Mouse (Mus musculus) adrenal gland, postnatal 4 days (tissue): Measurements from ENCODE around the gene Nol11. TPM values are rescaled to one million over a fixed set of nuclear protein-coding genes. Genes with fewer than 3 reads are reported as not detected.
"Not testable (repeated sequence)": the region's sequence is repeated elsewhere in the genome, so short reads cannot be mapped to it uniquely, and the experiment has no call there.

Experiments used
- DNase-seq, 2 experiments: peaks; one replicate each; pipeline ENCODE4 v3.0.0; 2021 to 2022; ENCODE audit warnings: low spot score in 2 of 2, mixed read lengths in 2 of 2
- total RNA-seq, 2 experiments: library from RNA; stranded (reverse); gene quantifications; 2 replicates each; pipeline ENCODE4 v1.2.3; 2021

Gene Nol11
- total RNA-seq, 2 experiments from 2014 or later = 27.0 to 27.3 TPM

DNA sequence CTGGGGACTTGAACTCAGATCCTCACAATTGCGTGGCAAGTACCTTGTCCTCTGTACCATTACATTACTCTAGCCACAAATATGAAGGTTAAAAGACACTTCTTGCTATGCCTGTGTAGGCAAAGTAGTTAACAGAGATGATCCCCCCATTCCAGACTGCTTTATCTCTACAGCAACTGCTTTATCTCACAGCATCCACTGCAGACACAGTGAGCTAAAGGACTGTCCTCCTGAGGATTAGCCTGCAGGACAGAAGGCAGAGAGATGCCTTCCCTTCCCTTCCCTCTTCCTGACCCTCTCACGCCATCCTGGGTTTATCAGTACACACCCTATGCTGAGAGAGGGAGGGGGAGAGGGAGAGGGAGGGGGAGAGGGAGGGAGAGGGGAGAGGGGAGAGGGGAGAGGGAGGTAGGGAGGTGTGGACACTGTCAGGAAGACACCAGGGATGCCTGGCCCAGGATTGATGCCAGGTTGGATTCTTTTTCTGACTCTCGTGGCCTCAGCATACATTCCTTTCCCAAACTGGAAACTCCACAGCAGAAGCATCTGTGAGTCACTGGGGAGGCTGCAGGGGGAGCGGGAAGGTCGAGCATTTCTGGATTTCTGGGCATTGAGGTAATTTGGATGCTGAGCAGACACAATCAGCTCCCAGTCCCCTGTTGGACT, 32.1 kb downstream of the Nol11 start:
- DNase-seq = no peak

DNA sequence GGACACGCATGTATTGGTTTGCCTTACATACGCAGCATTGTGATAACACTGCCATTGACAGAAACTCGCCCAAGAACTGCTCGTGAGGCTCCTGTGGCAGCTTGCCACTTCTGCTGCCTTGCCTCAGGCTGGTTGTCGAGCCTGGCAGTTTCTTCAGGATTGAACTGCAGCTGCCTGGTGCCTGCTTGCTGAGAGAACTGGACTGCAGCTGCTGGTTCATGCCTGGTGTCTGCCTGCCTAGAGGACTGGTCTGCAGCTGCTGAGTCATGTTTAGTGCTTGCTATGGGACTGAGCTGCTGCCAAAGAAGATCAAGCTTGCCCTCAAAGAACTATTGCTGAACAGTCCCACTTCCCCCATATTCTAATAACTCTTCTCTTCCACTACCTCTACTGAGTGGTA, 33.9 kb downstream of the Nol11 start:
- DNase-seq = no peak

DNA sequence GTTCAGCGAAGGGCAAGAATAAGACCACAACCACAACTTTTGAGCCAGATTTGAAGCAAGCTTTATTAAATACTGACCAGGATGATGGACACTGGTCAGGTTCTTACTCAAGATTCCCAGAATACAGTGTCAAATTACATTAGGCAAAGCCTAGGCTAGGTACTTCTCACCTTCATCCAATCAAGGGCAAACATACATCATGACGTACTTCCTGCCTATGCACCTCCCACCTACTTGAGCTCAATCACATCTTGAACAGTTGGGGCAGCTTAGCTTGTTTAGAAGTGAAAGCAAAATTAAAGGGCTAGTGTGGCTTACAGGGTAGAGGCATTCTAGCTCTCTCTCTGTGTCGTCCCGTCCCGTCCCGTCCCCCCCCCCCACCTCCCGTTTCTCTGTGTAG, 34.8 kb downstream of the Nol11 start:
- no peak for DNase-seq

DNA sequence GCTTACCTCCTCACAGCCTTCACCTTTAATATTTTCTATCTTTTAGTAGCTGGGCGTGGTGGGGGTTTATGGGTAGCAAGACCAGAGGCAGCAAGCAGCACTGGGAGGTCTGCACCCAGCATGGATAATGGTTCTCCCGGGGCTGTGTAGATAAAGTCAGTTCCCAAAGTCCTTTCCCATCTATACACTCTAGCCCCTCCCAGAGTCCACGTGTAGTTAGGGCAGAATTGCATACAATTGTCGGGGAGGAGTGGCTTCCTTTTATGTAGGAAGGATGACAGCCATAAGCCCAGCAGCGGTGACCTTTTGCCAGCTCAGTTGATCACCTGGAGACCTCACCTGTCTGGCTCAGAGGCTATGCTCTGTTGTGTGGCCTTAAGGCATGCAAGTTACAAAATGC, 35.5 kb downstream of the Nol11 start:
- no peak for DNase-seq

DNA sequence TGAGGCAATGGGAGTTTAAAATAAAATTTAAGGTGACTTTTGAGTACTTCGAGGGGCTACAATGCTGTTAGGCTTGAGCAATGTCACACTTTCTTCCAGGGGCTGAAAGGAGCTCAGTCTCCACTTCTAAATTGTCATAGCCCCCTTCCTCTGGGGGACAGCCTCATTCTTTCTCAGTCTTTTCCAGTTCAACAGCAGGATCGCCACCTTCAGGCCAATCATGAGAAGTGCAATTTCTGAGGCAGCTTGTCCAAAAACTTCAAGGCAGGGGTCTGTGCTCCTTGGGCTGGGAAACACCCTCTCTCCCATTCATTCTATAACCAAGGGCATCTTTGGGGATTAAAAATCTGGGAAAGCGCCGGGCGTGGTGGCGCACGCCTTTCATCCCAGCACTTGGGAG, 37.4 kb downstream of the Nol11 start:
- DNase-seq = no peak

DNA sequence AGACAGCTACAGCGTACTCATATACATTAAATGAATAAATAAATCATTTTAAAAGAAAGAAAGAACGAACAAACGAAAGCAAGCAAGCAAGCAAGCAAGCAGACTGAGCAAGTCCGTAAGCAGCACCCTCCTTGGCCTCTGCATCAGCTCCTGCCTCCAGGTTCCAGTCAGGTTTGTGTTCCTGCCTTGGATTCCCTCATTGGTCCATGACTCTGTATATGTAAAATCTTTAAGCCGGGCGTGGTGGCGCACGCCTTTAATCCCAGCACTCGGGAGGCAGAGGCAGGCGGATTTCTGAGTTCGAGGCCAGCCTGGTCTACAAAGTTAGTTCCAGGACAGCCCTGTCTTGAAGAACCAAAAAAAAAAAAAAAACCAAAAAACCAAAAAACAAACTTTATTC, 45.2 kb downstream of the Nol11 start:
- DNase-seq = not testable (repeated sequence)

DNA sequence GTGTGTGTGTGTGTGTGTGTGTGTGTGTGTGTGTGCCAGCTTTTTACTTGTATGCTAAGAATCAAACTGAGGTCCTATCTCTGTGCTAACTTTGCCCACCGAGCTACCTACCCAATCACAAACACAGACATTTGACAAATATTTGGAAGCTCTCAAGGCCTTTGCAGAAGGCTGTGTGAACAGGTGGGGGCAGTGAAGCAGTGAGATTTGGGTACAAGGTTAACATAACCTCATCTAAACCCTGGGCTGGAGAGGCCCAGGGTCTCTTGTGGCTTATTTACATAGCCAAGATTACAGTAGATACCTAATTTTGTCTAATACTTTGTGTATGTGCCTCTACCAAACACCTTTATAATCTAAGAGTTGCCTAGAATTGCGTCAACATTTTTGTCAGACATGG, 46.8 kb downstream of the Nol11 start:
- DNase-seq = no peak

DNA sequence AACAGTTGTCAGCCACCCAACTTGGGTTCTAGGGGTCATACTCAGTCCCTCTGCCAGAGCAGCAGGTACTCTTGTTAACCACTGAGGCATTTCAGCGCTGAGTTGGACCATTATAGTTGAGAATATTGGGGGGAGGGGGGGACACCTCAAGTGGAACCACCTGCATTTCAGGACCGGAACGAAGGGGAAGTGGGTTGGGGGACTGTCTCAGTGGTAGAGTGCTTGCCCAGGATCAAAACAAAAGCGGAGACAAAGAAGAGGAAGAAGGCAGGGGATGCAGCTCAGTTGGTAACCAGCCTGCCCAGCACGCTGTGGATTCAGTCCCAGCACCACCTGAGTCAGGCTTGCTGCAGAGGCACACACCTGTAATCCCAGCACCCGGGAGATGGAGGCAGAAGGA, 48.4 kb downstream of the Nol11 start:
- no peak for DNase-seq

DNA sequence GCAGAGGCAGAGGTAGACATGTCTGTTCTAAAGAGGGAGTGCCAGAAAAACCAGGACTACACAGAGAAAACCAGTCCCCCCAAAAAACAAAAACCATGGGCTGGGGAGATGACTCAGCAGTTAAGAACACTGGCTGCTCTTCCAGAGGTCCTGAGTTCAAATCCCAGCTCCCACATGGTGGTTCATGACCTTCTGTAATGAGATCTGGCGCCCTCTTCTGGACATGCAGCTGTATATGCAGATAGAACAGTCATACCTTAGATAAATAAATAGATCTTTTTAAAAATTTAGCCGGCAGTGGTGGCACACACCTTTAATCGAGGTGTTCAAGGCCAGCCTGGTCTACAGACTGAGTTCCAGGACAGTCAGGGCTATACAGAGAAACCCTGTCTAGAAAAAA, 50.5 kb downstream of the Nol11 start:
- DNase-seq = no peak

DNA sequence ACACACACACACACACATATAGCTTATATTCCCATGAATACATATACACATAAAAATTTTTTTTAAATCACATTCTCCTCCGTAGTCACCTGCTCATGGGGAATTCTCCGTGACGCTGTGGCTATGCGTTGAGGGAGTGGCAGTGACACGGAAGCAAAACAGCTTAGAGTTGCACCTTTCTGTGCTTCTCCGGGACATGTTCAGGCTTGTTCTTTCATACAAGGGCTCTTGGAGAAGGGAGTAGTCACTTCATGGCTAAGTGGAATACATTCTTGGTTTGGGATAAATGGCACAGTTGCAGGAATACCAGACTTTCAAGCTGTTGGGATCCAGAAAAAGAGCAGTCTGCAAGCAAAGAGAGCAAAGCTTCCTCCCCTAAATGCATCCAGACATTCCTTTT, 51.6 kb downstream of the Nol11 start:
- DNase-seq = no peak

DNA sequence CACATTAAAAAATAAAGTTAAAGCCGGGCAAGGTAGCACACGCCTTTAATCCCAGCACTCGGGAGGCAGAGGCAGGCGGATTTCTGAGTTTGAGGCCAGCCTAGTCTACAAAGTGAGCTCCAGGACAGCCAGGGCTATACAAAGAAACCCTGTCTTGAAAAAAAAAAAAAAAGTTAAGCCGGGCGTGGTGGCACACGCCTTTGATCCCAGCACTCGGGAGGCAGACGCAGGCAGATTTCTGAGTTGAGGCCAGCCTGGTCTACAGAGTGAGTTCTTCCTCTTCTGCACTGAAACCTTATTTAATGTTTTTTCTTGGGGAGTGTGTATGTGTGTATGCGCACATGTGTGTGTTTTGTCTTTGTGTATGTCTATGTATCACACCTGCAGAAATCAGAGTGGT, 52.7 kb downstream of the Nol11 start:
- DNase-seq = not testable (repeated sequence)

DNA sequence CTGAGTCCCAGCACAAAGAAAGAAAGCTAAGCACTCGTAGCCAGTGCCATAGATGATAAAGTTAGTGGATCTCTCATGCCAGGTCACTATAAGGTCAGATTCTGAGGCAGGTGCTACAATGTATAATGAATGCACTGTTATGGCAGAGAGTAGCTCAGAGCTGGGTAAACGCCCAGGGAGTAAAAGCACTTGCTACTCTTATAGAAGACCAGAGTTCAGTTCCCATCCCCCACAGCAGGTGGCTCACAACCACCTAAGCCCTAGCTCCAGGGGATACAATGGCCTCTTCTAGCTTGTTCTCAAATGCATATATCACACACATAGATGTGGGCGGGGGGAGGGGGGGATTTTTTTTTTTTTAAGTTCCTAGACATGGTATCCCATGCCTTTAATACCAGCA, 53.4 kb downstream of the Nol11 start:
- no peak for DNase-seq

DNA sequence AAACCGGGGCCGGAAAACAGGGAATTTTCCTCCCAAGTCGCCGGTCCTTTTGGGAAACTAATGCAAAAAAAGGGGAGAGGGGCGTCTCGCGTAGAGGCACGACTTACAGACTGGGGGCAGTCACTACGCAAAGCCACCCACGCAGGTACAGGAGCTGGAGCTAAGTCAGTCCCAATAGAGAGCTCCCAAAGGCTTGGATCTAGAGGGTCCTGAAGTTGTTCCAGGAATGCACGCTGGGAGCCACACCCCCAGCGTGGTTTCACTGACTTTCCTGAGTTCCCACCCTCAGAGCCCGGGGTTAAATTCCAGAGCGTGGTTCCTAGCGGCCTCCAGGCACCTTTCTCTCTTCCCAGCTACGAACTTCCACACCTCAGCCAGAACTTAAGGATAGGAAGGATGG, 56.8 kb downstream of the Nol11 start:
- no peak for DNase-seq

DNA sequence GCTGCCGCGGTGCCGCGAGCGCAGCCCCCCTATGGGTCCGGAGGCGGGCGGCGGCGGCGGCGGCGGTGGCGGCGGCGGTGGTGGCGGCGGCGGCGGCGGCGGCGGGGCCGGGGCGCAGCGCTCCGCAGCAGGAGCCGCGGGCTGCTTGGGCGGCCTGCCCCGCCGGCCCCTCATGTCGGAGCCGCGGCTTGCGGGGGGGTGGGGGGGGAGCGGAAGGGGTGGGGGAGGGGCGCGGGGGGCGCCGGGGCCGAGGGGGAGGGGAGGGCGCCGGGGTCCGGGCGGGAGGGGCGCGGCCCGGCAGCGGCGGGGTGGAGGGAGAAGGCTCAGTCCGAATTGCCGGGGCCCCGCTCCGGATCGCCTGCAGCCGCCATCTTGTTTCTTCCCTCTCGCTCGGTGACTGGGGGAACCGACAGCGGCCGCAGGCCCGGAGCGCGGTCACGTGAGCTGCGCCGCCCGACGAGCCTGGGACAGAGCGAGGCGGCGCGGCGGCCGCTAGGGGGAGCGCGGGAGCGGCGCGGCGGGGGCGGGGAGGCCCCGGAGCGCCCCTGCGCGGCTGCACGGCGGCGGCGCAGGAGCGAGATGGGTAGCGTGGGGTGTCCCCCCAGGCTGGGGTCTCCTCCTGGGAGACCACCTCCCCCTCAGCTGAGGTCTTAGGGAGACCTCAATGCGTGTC, 57.3 kb downstream of the Nol11 start, which contains the start of gene Bptf:
Gene Bptf, minus strand, starts transcription at position 379 of the 673 bp plus-strand sequence.
- peak; percentile 76 to 77 for DNase-seq

DNA sequence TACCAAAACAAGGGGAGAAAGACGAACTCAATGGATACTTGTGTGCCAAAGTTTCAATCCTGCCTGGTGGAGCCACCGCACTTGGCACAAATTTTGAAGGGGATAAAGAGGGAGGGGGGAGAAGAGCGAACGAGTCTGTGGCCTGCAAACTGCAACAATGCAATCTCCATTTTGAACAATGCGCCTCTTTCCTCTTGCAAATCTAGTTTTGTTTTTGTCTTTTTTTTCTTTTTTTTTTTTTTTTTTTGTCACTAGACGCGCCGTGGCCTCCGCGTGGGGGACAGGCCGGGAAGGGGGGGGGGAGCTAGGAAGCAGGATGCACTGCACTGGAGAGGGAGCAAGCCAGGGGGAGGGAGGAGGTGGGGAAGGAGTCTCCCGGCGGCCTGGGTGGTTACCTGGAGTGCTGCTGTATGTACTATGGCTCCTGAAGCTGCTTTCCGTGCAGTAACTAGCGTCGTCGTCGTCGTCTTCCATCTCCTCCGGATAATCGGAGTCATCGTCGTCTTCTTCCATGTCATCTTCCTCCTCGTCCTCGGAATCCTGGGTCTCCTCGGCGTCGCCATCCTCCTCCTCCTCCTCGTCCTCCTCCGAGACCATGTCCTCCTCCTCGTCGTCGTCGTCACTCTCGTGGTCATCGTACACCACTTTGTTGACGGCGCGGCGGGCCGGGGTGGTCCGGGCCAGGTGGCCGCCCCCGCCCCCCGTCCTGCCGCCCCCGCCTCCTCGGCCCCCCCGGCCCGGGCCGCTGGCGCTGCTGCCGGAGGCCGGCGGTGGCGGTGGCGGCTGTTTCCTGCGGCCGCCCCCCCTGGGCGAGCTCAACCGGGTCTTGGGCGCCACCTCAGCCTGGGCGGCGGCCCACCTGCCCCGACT, 58.1 kb downstream of the Nol11 start:
- peak; percentile 12 to 40 for DNase-seq

DNA sequence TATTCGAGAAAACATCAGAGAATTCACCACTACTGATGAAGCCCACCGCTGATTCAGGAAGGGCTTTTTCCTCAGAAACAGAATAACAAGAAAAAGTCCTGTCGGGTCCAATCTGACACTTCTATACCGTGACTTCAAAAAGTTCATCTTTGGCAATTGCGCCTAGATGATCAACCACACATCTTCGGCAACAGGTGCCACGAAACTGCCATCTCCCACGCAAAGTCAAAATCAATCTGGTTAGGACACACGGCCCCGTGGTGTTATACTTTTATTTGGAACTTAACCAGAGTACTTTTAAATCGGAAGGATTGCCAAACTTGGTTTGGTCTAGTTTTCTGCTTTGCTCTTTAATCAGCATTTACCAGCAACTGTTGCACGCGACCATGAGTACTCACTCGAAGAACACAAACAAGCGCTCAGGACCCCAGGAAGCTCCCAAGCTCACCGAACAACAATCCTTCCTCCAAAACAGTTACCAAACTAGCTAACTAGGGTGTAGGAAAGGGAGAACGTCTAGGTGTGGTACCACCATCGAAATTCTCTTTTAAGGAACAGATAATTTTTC, 58.9 kb downstream of the Nol11 start:
- DNase-seq = no peak

DNA sequence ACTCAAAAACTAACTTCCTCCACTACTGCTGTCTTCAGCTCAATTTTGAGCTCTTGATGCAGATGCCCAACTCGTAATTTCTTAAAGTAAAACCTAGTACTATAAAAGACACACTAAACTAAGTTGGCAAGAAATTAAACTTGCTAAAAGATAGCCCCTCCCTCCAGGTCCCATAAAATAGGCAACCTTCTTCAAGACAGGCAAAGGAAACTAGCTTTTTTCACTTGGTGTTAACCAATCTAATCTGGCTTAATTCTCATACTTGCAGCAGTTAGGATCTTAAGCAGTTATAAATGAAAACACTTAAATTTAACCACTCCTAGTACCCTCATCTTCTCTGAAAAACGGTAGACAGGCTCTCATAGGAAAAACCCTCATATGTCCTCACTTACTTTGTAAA, 59.5 kb downstream of the Nol11 start:
- DNase-seq = no peak

DNA sequence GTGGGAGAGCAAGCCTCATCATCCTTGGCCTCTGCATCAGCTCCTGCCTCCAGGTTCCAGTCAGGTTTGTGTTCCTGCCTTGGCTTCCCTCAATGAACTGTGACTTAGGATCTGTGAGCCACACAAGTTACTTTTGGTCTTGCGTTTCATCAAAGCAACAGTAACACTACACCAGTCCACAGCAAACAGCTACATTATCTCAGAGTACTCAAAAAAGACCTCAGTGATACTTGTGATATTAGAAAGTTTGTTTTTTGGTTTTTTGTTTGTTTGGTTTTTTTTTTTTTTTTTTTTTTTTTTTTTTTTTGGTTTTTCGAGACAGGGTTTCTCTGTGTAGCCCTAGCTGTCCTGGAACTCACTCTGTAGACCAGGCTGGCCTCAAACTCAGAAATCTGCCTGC, 62.5 kb downstream of the Nol11 start:
- DNase-seq = not testable (repeated sequence)

DNA sequence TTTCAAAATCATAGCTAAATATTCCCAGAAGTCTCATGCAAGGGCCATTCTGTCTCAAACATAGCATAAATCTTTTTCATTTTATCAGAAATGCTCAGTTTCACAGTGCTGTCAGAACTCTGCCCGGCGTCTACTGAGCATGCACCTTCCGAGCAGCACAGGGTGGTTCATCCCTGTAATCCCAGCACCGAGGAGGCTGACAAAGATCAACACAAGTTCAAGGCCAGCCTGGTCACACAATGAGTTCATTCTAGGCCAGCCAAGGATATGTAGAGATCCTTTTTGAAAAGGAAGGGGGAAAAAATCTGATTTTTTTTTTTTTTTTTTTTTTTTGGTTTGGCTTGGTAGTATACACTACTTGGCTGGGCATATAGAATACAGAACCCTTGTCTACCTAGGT, 64.2 kb downstream of the Nol11 start:
- no peak for DNase-seq

DNA sequence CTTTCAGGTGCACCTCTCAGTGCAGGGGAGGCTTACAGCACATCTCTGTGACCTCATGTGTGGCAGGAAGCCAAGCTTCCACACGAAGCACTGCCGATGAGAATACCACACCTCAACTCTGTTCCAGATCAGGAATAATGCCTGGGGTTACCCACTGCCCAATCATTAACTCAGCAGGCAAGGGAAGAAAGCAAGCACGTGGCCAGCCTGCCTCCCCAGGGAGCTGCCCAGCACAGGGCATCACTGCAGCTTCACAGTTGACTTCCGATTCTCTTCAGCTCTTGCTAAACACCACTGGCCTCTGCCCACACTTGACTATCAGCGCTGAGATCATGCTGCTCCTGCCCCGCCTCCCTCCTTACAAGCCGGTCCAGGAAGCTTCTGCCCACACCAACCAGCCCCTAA, 64.9 kb downstream of the Nol11 start:
- no peak for DNase-seq

DNA sequence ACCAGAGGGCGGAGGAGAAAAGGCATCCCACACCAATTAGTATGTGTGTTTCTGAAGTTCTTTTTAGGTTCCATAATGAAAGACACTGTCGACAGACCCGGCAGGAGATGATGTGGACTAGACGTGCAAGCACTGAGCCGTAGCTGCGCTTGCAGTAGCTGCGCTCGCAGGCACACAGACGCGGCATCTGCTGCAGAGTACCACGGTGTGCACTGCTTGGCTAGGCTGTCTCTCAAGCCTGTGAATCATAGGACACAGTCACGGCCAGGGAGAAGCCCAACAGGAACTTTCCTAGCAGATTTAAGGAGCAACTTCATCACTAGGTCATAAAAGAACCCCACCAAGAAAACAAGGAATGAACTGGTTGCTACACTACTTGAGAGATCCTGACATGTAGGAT, 71.4 kb downstream of the Nol11 start:
- no peak for DNase-seq
